Mouse (Mus musculus) liver, embryonic 14.5 days (tissue): ENCODE measurements around the gene Wfikkn1.

Source experiments
- CTCF ChIP-seq: IDR thresholded peaks from 2 replicates; pipeline ENCODE4 v1.5.1; 2016; ENCODE audit warnings: antibody characterized with exemption, low read depth, control low read depth
- EP300 ChIP-seq: IDR thresholded peaks from 2 replicates; pipeline ENCODE4 v1.6.1; 2016; ENCODE audit warnings: antibody characterized with exemption, low read depth

GRCm38 (mm10) chr17:25835816-25836215 lies 44.8 kb downstream of the Wfikkn1 start:
- TF ChIP-seq EP300 (no peak), CTCF (no peak)
